ENCODE assay signal across 11 mouse cellular contexts in genomic region chr6:128116344-128116743, GRCm38 (mm10). TPM values are rescaled to one million over a fixed set of nuclear protein-coding genes. Genes with fewer than 3 reads are reported as not detected.
DNase-seq lines count a peak whose midpoint lies in the region; ATAC-seq and TF ChIP-seq lines count a peak whose summit lies in the region.
"Had no signal": no experiment of that assay in that cellular context is flagged by ENCODE, and none has a peak within 500 bp of the region (broad histone marks: within the 10 kb centered on the region; RNA-seq: fewer than 3 reads in every experiment).

No protein-coding gene starts in this region.

- intact Hi-C loops in heart, adult 2 months (cut with DNase I) = no loop called here

- H3K9ac ChIP-seq in heart, adult 2 months (ENCODE audit: low read depth, low read length) = no peak overlapping the region
- no peak overlapping the region for H3K9ac ChIP-seq in embryonic facial prominence, embryonic 14.5 days (ENCODE audit: low read depth, low read length)
- H3K9ac ChIP-seq: forebrain, embryonic 13.5 days; lung, embryonic 15.5 days had no signal

- H3K79me2 ChIP-seq in heart, adult 2 months (replicated peaks; ENCODE audit: control insufficient read depth, insufficient read depth, low read length) = 0 out of 2 replicates have a peak, but pooled peaks cover 3% of the 10 kb centered on the region

- no peak overlapping the region for H3K4me3 ChIP-seq in heart, adult 2 months
- H3K4me3 ChIP-seq in embryonic facial prominence, embryonic 14.5 days (ENCODE audit: low read depth, low read length) = no peak overlapping the region
- H3K4me3 ChIP-seq: forebrain, embryonic 13.5 days; lung, embryonic 15.5 days had no signal

- TF ChIP-seq EP300 in heart, adult 2 months (IDR thresholded peaks at IDR 0.05; ENCODE audit: insufficient read depth, low read depth, low read length) = no peak

- no peak for ATAC-seq in embryonic facial prominence, embryonic 14.5 days (ENCODE audit: low read depth)

- H3K36me3 ChIP-seq in heart, adult 2 months (ENCODE audit: control insufficient read depth, insufficient read depth, low read length) = no peaks in the 10 kb centered on the region
- no peaks in the 10 kb centered on the region; the same call in 1 of the 2 replicates for H3K36me3 ChIP-seq in embryonic facial prominence, embryonic 14.5 days (ENCODE audit: control insufficient read depth, insufficient read depth, low read length)
- H3K36me3 ChIP-seq: lung, embryonic 15.5 days had no signal

- TF ChIP-seq POLR2A in heart, adult 2 months (IDR thresholded peaks at IDR 0.05; ENCODE audit: insufficient read depth, low read depth, low read length) = no peak

- peak overlapping the region; percentile 57 for H3K27ac ChIP-seq in heart, adult 2 months
- peak overlapping the region; percentile 50 for H3K27ac ChIP-seq in embryonic facial prominence, embryonic 14.5 days (replicated peaks; ENCODE audit: low read depth, low read length)
- H3K27ac ChIP-seq: forebrain, embryonic 13.5 days had no signal

- DNase-seq in heart, adult 2 months = no peak
- no peak for DNase-seq in heart, adult 9 months (ENCODE audit: low spot score in 2 of 2)
- peak; percentile 41 to 72 for DNase-seq in lung, adult 18-20 months
- DNase-seq in lung, postnatal 14 days = no peak
- DNase-seq in embryonic facial prominence, embryonic 14.5 days (ENCODE audit: low spot score) = no peak
- peak; percentile 65 for DNase-seq in lung, postnatal 25 days (ENCODE audit: low spot score)
- no peak for DNase-seq in cerebellum, postnatal 25 days
- DNase-seq: gastrocnemius, postnatal 10 days; right cerebral cortex, adult 18-20 months had no signal

- WGBS in heart, adult 2 months = 49% methylated on average over 2 of the region's 2 CpGs
- WGBS in embryonic facial prominence, embryonic 14.5 days = 32% methylated on average over 2 of the region's 2 CpGs

- H3K4me1 ChIP-seq in heart, adult 2 months (ENCODE audit: control insufficient read depth, insufficient read depth, low read length) = peaks cover 11% of the 10 kb centered on the region
- H3K4me1 ChIP-seq in embryonic facial prominence, embryonic 14.5 days (ENCODE audit: control insufficient read depth, insufficient read depth, low read length) = peaks cover 32% of the 10 kb centered on the region

- no peaks in the 10 kb centered on the region for H3K27me3 ChIP-seq in heart, adult 2 months (ENCODE audit: control insufficient read depth, insufficient read depth, low read length)
- no peaks in the 10 kb centered on the region for H3K27me3 ChIP-seq in embryonic facial prominence, embryonic 14.5 days (replicated peaks; ENCODE audit: control insufficient read depth, insufficient read depth, low read length)
- H3K27me3 ChIP-seq: forebrain, embryonic 13.5 days; lung, embryonic 15.5 days had no signal

- TF ChIP-seq CTCF in heart, adult 2 months (IDR thresholded peaks at IDR 0.05) = no peak

- peak overlapping the region; percentile 34 for H3K4me2 ChIP-seq in embryonic facial prominence, embryonic 14.5 days (ENCODE audit: low read depth, low read length)
- H3K4me2 ChIP-seq: forebrain, embryonic 13.5 days; lung, embryonic 15.5 days had no signal

- H3K9me3 ChIP-seq in embryonic facial prominence, embryonic 14.5 days (ENCODE audit: control insufficient read depth, low read length) = no peaks in the 10 kb centered on the region
- H3K9me3 ChIP-seq: forebrain, embryonic 13.5 days; lung, embryonic 15.5 days had no signal

RNA-seq across cellular contexts. Expression of gene Tspan9, which starts 27.1 kb away (rescaled TPM):
- total RNA-seq in heart, adult 2 months (2021) = 100 to 1,000 TPM in 1 of 2 experiments, 10 to 100 TPM in 1; 84.9 to 104 TPM
- polyA plus RNA-seq in heart, adult 2 months (2012; rRNA removed) = 88.5 and 127 TPM in 2 replicates
- 130 and 151 TPM in 2 replicates for polyA plus RNA-seq in embryonic facial prominence, embryonic 14.5 days (2014; fragmentation: Nextera tagmentation; extraction: Ambion mirVana)

Comparison
In these comparisons a context has a peak if more than half of its experiments do, and no peak if none do; other contexts are left out.
1. DNase-seq: peak in lung, adult 18-20 months (2 of 2) and lung, postnatal 25 days (single experiment); none in heart, adult 2 months (0 of 2), heart, adult 9 months (0 of 2), lung, postnatal 14 days (single experiment), embryonic facial prominence, embryonic 14.5 days (single experiment) and cerebellum, postnatal 25 days (0 of 2).